Mouse (Mus musculus): ENCODE results near the gene Gabrb3.

GRCm38 (mm10) chr7:57778754-57779153 is 359.3 kb downstream of the Gabrb3 start:
- TF ChIP-seq CTCF (conservative IDR thresholded peaks at IDR 0.05; ENCODE audit: insufficient read depth, insufficient read length, low read depth, low read length) (no peak), POLR2A (IDR thresholded peaks at IDR 0.05; ENCODE audit: low read depth, low read length) (no peak)

Data from kidney, adult 2 months (tissue).